Comparison of ENCODE assay signal across 17 mouse cellular contexts in genomic region chr6:91154685-91155084, GRCm38 (mm10). TPM values are rescaled to one million over a fixed set of nuclear protein-coding genes. Genes with fewer than 3 reads are reported as not detected.
DNase-seq lines count a peak whose midpoint lies in the region; ATAC-seq and TF ChIP-seq lines count a peak whose summit lies in the region.
"Had no signal": no experiment of that assay in that cellular context is flagged by ENCODE, and none has a peak within 500 bp of the region (broad histone marks: within the 10 kb centered on the region; RNA-seq: fewer than 3 reads in every experiment).

No protein-coding gene starts in this region.

- no peak for TF ChIP-seq CTCF in thymus, adult 2 months (IDR thresholded peaks at IDR 0.05; ENCODE audit: borderline replicate concordance, control insufficient read depth, extremely low read depth, insufficient read depth, low read length, poor library complexity)

- no peak overlapping the region for H3K4me2 ChIP-seq in hindbrain, embryonic 14.5 days (replicated peaks)
- no peak overlapping the region for H3K4me2 ChIP-seq in forebrain, embryonic 15.5 days (replicated peaks)
- H3K4me2 ChIP-seq in midbrain, embryonic 14.5 days (ENCODE audit: low read length): no peak overlapping the region

- WGBS in hindbrain, embryonic 14.5 days: 67% methylated on average over 4 of the region's 4 CpGs
- 63% methylated on average over 4 of the region's 4 CpGs for WGBS in hindbrain, embryonic 10.5 days
- WGBS in forebrain, embryonic 15.5 days: 62% methylated on average over 4 of the region's 4 CpGs
- 60% methylated on average over 4 of the region's 4 CpGs for WGBS in midbrain, embryonic 14.5 days
- WGBS in thymus, adult 2 months: 39% methylated on average over 4 of the region's 4 CpGs

- no peaks in the 10 kb centered on the region for H3K27me3 ChIP-seq in hindbrain, embryonic 14.5 days (ENCODE audit: control insufficient read depth, insufficient read depth, low read length)
- H3K27me3 ChIP-seq in hindbrain, embryonic 10.5 days (ENCODE audit: insufficient read depth, poor library complexity, severe bottlenecking): no peaks in the 10 kb centered on the region; the same call in 1 of the 2 replicates
- H3K27me3 ChIP-seq in forebrain, embryonic 15.5 days: no peaks in the 10 kb centered on the region
- H3K27me3 ChIP-seq in midbrain, embryonic 14.5 days (ENCODE audit: control insufficient read depth, insufficient read depth, low read length): no peaks in the 10 kb centered on the region
- H3K27me3 ChIP-seq in thymus, adult 2 months (ENCODE audit: control insufficient read depth, insufficient read depth, low read length): no peaks in the 10 kb centered on the region

- peak overlapping the region; percentile 90 for H3K27ac ChIP-seq in hindbrain, embryonic 14.5 days
- H3K27ac ChIP-seq in hindbrain, embryonic 10.5 days: no peak overlapping the region
- peak overlapping the region; percentile 74 for H3K27ac ChIP-seq in forebrain, embryonic 15.5 days (replicated peaks)
- peak overlapping the region; percentile 92 for H3K27ac ChIP-seq in midbrain, embryonic 14.5 days (replicated peaks; ENCODE audit: low read depth, low read length)
- peak overlapping the region; percentile 35 for H3K27ac ChIP-seq in thymus, adult 2 months (ENCODE audit: control insufficient read depth, insufficient read depth, low read length)

- no peak overlapping the region for H3K9ac ChIP-seq in hindbrain, embryonic 14.5 days
- no peak overlapping the region for H3K9ac ChIP-seq in forebrain, embryonic 15.5 days (replicated peaks)
- H3K9ac ChIP-seq in midbrain, embryonic 14.5 days (replicated peaks; ENCODE audit: low read length): no peak overlapping the region

- 0 out of 2 replicates have a peak, but pooled peaks cover 4% of the 10 kb centered on the region for H3K36me3 ChIP-seq in hindbrain, embryonic 14.5 days (replicated peaks; ENCODE audit: control insufficient read depth, insufficient read depth)
- peaks cover 6% of the 10 kb centered on the region for H3K36me3 ChIP-seq in hindbrain, embryonic 10.5 days
- H3K36me3 ChIP-seq in forebrain, embryonic 15.5 days: no peaks in the 10 kb centered on the region
- H3K36me3 ChIP-seq in midbrain, embryonic 14.5 days (ENCODE audit: control insufficient read depth, insufficient read depth, low read length): no peaks in the 10 kb centered on the region
- H3K36me3 ChIP-seq in thymus, adult 2 months (ENCODE audit: control insufficient read depth, insufficient read depth, low read length): no peaks in the 10 kb centered on the region

- no peak for ATAC-seq in hindbrain, embryonic 14.5 days (ENCODE audit: low FRiP score)
- ATAC-seq in forebrain, embryonic 15.5 days (replicated peaks): no peak
- no peak for ATAC-seq in midbrain, embryonic 14.5 days (ENCODE audit: low FRiP score, low TSS enrichment)
- ATAC-seq in erythroblast, adult 5-6 weeks (replicated peaks; ENCODE audit: low FRiP score, poor library complexity, severe bottlenecking): no peak

- H3K4me3 ChIP-seq in hindbrain, embryonic 14.5 days (replicated peaks; ENCODE audit: low read length): no peak overlapping the region
- no peak overlapping the region for H3K4me3 ChIP-seq in hindbrain, embryonic 10.5 days
- H3K4me3 ChIP-seq in forebrain, embryonic 15.5 days: no peak overlapping the region
- no peak overlapping the region for H3K4me3 ChIP-seq in midbrain, embryonic 14.5 days (replicated peaks; ENCODE audit: low read depth, low read length)
- H3K4me3 ChIP-seq in thymus, adult 2 months (ENCODE audit: control insufficient read depth, insufficient read depth, low read length): no peak overlapping the region

- no peaks in the 10 kb centered on the region for H3K9me3 ChIP-seq in hindbrain, embryonic 14.5 days (ENCODE audit: control insufficient read depth, low read length)
- H3K9me3 ChIP-seq in hindbrain, embryonic 10.5 days: no peaks in the 10 kb centered on the region
- H3K9me3 ChIP-seq in forebrain, embryonic 15.5 days: no peaks in the 10 kb centered on the region
- no peaks in the 10 kb centered on the region for H3K9me3 ChIP-seq in midbrain, embryonic 14.5 days (ENCODE audit: control insufficient read depth, low read length)

- TF ChIP-seq POLR2A in thymus, adult 2 months (IDR thresholded peaks at IDR 0.05; ENCODE audit: control insufficient read depth, extremely low read depth, insufficient read depth, low read length, poor library complexity): no peak

- H3K4me1 ChIP-seq in hindbrain, embryonic 14.5 days (replicated peaks; ENCODE audit: control insufficient read depth, insufficient read depth, low read length): peaks cover 64% of the 10 kb centered on the region
- H3K4me1 ChIP-seq in hindbrain, embryonic 10.5 days (replicated peaks): peaks cover 73% of the 10 kb centered on the region
- H3K4me1 ChIP-seq in forebrain, embryonic 15.5 days: peaks cover 63% of the 10 kb centered on the region
- peaks cover 68% of the 10 kb centered on the region for H3K4me1 ChIP-seq in midbrain, embryonic 14.5 days (ENCODE audit: control insufficient read depth, insufficient read depth, low read length)
- peaks cover 46% of the 10 kb centered on the region for H3K4me1 ChIP-seq in thymus, adult 2 months (replicated peaks; ENCODE audit: control insufficient read depth, insufficient read depth, low read length)

- no peak for DNase-seq in hindbrain, embryonic 14.5 days (ENCODE audit: low spot score)
- DNase-seq in hindbrain, embryonic 10.5 days (ENCODE audit: low spot score): no peak
- no peak for DNase-seq in midbrain, embryonic 14.5 days
- DNase-seq in thymus, adult 2 months: peak; percentile 28
- no peak for DNase-seq in lung, postnatal 4 days
- no peak for DNase-seq in testis, postnatal 14 days (ENCODE audit: low spot score)
- DNase-seq: adrenal gland, postnatal 10 days; B cell, adult 2 months; cerebellum, adult 9-11 months; embryo, embryonic 11 days; heart, adult 18-20 months; heart, postnatal 4 days; kidney, adult 9 months; lung, postnatal 14 days; right cerebral cortex, postnatal 14 days had no signal

RNA-seq across cellular contexts. Expression of gene Hdac11, which starts 1.8 kb away (rescaled TPM):
- polyA plus RNA-seq in hindbrain, embryonic 14.5 days (2014; fragmentation: Nextera tagmentation; extraction: Ambion mirVana): 42.7 and 50.1 TPM in 2 replicates
- 12.3 and 15.6 TPM in 2 replicates for polyA plus RNA-seq in hindbrain, embryonic 10.5 days (2016; fragmentation: Nextera tagmentation; extraction: Ambion mirVana)
- polyA plus RNA-seq in forebrain, embryonic 15.5 days (2015; fragmentation: Nextera tagmentation; extraction: Ambion mirVana): 21.1 and 24.1 TPM in 2 replicates
- 42.1 and 50.3 TPM in 2 replicates for polyA plus RNA-seq in midbrain, embryonic 14.5 days (2014; fragmentation: Nextera tagmentation; extraction: Ambion mirVana)
- polyA plus RNA-seq in thymus, adult 2 months (2012; rRNA removed): 10.8 and 16.6 TPM in 2 replicates
- total RNA-seq in erythroblast, adult 5-6 weeks (2015; ENCODE audit: low replicate concordance): 3.8 TPM in 1 of 2 replicates, not detected in the other
- total RNA-seq in erythroblast, adult 5-6 weeks (2017; ENCODE audit: low replicate concordance): 0.84 and 1.8 TPM in 2 replicates

RNA-seq across cellular contexts. Expression of gene Nup210, which starts 38.1 kb away (rescaled TPM):
- polyA plus RNA-seq in hindbrain, embryonic 14.5 days (2014; fragmentation: Nextera tagmentation; extraction: Ambion mirVana): 23.3 TPM in 2 replicates
- polyA plus RNA-seq in hindbrain, embryonic 10.5 days (2016; fragmentation: Nextera tagmentation; extraction: Ambion mirVana): 24.0 and 28.8 TPM in 2 replicates
- 18.0 and 18.3 TPM in 2 replicates for polyA plus RNA-seq in forebrain, embryonic 15.5 days (2015; fragmentation: Nextera tagmentation; extraction: Ambion mirVana)
- 17.1 and 28.0 TPM in 2 replicates for polyA plus RNA-seq in midbrain, embryonic 14.5 days (2014; fragmentation: Nextera tagmentation; extraction: Ambion mirVana)
- 219 and 378 TPM in 2 replicates for polyA plus RNA-seq in thymus, adult 2 months (2012; rRNA removed)
- 45.3 and 64.8 TPM in 2 replicates for total RNA-seq in erythroblast, adult 5-6 weeks (2015; ENCODE audit: low replicate concordance)
- 56.8 and 60.8 TPM in 2 replicates for total RNA-seq in erythroblast, adult 5-6 weeks (2017; ENCODE audit: low replicate concordance)

RNA-seq across cellular contexts. Expression of gene Fbln2, which starts 57.6 kb away (rescaled TPM):
- polyA plus RNA-seq in hindbrain, embryonic 14.5 days (2014; fragmentation: Nextera tagmentation; extraction: Ambion mirVana): 26.2 and 27.2 TPM in 2 replicates
- polyA plus RNA-seq in hindbrain, embryonic 10.5 days (2016; fragmentation: Nextera tagmentation; extraction: Ambion mirVana): 28.5 and 32.2 TPM in 2 replicates
- polyA plus RNA-seq in forebrain, embryonic 15.5 days (2015; fragmentation: Nextera tagmentation; extraction: Ambion mirVana): 10.0 and 11.1 TPM in 2 replicates
- polyA plus RNA-seq in midbrain, embryonic 14.5 days (2014; fragmentation: Nextera tagmentation; extraction: Ambion mirVana): 4.8 and 12.0 TPM in 2 replicates
- 70.4 and 71.8 TPM in 2 replicates for polyA plus RNA-seq in thymus, adult 2 months (2012; rRNA removed)
- total RNA-seq in erythroblast, adult 5-6 weeks (2015; ENCODE audit: low replicate concordance): not detected in 2 replicates
- not detected in 2 replicates for total RNA-seq in erythroblast, adult 5-6 weeks (2017; ENCODE audit: low replicate concordance)
